Mouse (Mus musculus) urinary bladder, adult 2 months (tissue): ENCODE measurements around the gene Rnf10. TPM values are rescaled to one million over a fixed set of nuclear protein-coding genes. Genes with fewer than 3 reads are reported as not detected.
A peak's percentile ranks its signal among the peaks of the same experiment; 100 is the strongest.

Experiments
- DNase-seq: peaks from one replicate; pipeline ENCODE4 v3.0.0; 2022; ENCODE audit warnings: low spot score
- polyA plus RNA-seq: library from polyadenylated mRNA; depleted of rRNA; stranded (reverse); fragments of >200 nt; gene quantifications from 2 replicates; pipeline ENCODE4 v1.2.3, GENCODE M21; 2012; rRNA removed

Rnf10 gene
- polyA plus RNA-seq, 1 experiment: 144 TPM

DNA sequence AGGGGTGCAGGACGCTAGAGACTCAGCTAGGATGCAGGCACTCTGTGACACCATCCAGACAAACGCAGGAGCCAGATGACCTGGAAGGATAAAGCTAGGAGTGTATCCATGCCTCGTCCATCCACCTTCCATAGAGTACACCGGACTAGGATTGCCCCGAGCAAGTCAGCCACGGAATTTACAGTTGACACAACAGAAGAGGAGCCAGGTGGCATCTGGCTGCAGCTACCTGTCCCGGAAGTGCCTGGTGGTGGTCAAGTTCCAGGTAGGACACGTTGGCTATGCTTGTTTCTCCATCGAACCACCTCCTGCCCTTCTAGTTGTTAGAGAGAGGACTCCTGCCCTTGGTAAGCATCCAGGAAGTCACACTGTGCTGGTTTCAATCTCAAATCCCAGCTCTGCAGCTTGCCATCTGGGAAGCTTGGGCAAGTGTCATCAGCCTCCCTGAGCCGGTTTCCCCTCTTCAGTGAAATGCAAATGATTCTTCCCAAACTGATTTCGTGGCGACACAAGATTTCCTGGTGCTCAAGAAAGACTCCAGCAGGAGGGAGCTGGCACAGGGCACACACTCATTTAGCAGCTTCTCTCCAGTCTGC, 78.0 kb downstream of the Rnf10 start:
- no peak for DNase-seq

- no peak for DNase-seq
Observed at GRCm38 (mm10) chr5:115193669-115194625, 78.8 kb downstream of the Rnf10 start, which contains the start of gene Cabp1. Gene Cabp1 (minus strand): TSS chr5:115194381.

DNA sequence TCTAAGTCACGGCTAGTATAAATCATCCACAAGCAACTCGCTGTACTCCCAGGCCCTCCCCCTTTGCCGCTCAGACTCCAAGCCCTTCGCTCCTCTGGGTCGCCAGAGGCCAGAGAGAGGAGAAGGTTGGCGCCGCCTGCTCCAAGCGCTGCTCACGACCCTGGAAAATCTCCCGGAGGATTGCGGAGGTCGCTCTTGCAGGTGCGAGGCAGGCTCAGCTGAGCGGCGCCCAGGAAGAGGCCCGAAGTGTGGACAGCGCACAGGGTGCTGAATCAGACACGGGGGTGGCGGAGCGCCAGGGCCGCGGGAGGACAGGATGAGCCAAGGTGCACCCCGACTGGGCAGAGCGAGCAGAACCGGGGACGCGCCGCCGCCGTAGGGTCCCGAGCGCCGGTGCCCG, 79.5 kb downstream of the Rnf10 start:
- peak; percentile 52 for DNase-seq

- no peak for DNase-seq
Observed at GRCm38 (mm10) chr5:115192828-115193195, 79.9 kb downstream of the Rnf10 start.

DNA sequence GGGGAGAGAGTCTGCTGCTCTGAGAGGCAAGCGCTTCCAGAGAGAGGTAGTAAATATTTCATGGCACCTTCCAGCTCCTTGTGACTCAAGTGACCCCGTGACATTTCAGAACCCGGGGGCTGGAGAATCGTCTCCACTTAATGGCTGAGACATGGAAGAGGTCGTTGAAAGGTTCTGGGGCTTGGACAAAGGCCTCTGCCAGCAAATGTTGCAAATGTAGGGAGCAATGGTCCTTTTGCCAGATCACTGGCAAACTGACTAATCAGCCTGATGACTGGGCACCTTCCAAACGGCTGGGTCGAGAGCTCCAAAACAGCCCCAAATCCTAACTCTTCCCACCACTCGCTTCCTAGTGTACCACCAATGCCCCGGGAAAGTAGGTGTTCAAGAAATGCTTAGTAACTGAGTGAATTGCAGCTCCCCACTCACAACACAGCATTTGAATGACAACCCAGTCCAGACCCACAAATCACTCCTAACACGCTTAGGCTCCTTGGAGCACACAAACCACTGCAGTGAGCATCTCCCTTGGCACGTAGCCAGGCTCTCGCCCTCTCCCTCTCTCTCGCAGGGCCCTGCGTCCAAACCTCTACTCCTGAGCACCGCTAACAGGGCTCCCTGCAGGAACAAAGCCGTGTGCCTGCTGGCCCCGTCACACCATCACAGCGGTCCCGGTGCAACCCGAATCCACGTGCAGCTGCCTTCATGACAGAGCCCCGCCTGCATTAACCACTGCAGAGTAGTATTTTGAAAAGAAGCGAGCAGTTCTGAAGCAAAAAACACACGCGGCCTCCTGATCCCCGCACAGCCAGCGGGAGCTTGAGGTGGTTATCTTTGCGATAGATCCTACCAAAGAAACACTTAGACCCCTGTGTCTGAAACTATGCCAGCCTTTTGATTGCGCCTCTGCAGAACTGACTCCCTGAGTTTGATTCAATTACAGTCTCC, 80.5 kb downstream of the Rnf10 start:
- no peak for DNase-seq

Other genes starting within 250 kb of the Rnf10 start
- gene Gm10401, start 174.6 kb downstream of the Rnf10 start, polyA plus RNA-seq: 0.23 TPM in 1 of 2 replicates, not detected in the other
- gene Acads, start 153.6 kb downstream of the Rnf10 start, polyA plus RNA-seq: 54.0 and 60.2 TPM in 2 replicates
- 24.0 and 27.4 TPM in 2 replicates for gene Unc119b, start 137.9 kb downstream of the Rnf10 start, polyA plus RNA-seq
- 82.1 and 95.2 TPM in 2 replicates for gene Mlec, start 114.7 kb downstream of the Rnf10 start, polyA plus RNA-seq
- gene Cabp1, start 78.5 kb downstream of the Rnf10 start, polyA plus RNA-seq: 3.6 and 3.9 TPM in 2 replicates
- gene Pop5, start 37.1 kb downstream of the Rnf10 start, polyA plus RNA-seq: 52.7 and 63.5 TPM in 2 replicates
- gene Coq5, start 6.8 kb upstream of the Rnf10 start, polyA plus RNA-seq: 23.9 and 26.4 TPM in 2 replicates
- 565 and 747 TPM in 2 replicates for gene Dynll1, start 28.1 kb upstream of the Rnf10 start, polyA plus RNA-seq
- gene Srsf9, start 54.3 kb upstream of the Rnf10 start, polyA plus RNA-seq: 56.7 and 60.4 TPM in 2 replicates
- gene Gatc, start 68.3 kb upstream of the Rnf10 start, polyA plus RNA-seq: 13.6 and 18.0 TPM in 2 replicates
- 47.5 and 63.9 TPM in 2 replicates for gene Triap1, start 68.3 kb upstream of the Rnf10 start, polyA plus RNA-seq
- gene Cox6a1, start 76.1 kb upstream of the Rnf10 start, polyA plus RNA-seq: 940 and 1,078 TPM in 2 replicates
- 1.7 and 3.0 TPM in 2 replicates for gene Msi1, start 156.7 kb upstream of the Rnf10 start, polyA plus RNA-seq
- not detected in 2 replicates for gene Pla2g1b, start 193.4 kb upstream of the Rnf10 start, polyA plus RNA-seq
- 56.1 and 75.8 TPM in 2 replicates for gene Sirt4, start 211.8 kb upstream of the Rnf10 start, polyA plus RNA-seq
- 68.7 and 73.4 TPM in 2 replicates for gene Pxn, start 233.8 kb upstream of the Rnf10 start, polyA plus RNA-seq